Mouse (Mus musculus): ENCODE measurements at regions not wholly inside any gene's neighbourhood (a gene's known extent, or its start where the extent isn't known, plus 50 kb on each side); places are given as distances from the start of the nearest gene placed in this dataset.

DNA sequence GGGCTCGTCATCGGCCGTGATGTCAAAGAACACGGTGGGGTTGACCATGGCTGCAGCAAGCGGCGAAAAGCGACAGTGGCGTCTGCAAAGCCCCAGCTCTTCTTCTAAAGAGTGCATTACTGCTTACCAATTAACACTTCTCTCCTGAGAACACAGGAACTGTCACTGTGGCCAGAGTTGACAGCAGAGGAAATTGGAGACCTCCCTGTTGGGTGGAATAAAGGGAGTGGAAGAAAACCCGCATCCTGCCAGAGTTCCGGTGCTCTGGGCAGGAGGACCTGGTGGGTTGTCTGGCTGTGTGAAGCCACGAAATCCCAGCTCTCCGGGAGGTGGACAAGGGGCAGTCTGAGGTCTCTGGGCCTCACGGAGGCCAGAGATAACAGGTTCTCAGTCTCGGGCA is 63.4 kb downstream of the Rbm43 start:
- TF ChIP-seq MAFK (IDR thresholded peaks at IDR 0.05; ENCODE audit: insufficient read depth, low read depth, low read length) (no peak), ZNF384 (IDR thresholded peaks at IDR 0.05; ENCODE audit: low read depth, low read length) (no peak), CHD2 (IDR thresholded peaks at IDR 0.05; ENCODE audit: low read depth, low read length) (no peak), HCFC1 (IDR thresholded peaks at IDR 0.05; ENCODE audit: borderline replicate concordance, insufficient read depth, low read length) (no peak), ZC3H11A (IDR thresholded peaks at IDR 0.05; ENCODE audit: borderline replicate concordance, low read depth, low read length) (no peak)

All from ES-E14 (cell line).